Mouse (Mus musculus) MEL (cell line): ENCODE measurements around the gene Klrc2.
"Not testable (repeated sequence)": the region's sequence is repeated elsewhere in the genome, so short reads cannot be mapped to it uniquely, and the experiment has no call there.

Experiments
- CHD1 ChIP-seq: IDR thresholded peaks from 2 replicates; pipeline ENCODE4 v1.6.1; 2012; ENCODE audit warnings: low read depth, mild to moderate bottlenecking, inconsistent platforms, low read length, improper control_type of control experiment
- CTCF ChIP-seq, 3 experiments: IDR thresholded peaks in 2 of 3; conservative IDR thresholded peaks in 1 of 3; 2 replicates each; pipeline ENCODE4 v1.5.1; 2011 to 2012; ENCODE audit warnings: low read length in 3 of 3, low read depth in 2 of 3, mild to moderate bottlenecking in 2 of 3, improper control_type of control experiment in 1 of 3, inconsistent platforms in 1 of 3, mixed read lengths in 1 of 3, moderate library complexity in 1 of 3; ENCODE audit not compliant: control insufficient read depth in 1 of 3, insufficient read depth in 1 of 3, poor library complexity in 1 of 3, severe bottlenecking in 1 of 3
- EP300 ChIP-seq, 2 experiments: IDR thresholded peaks; 2 replicates each; pipeline ENCODE4 v1.6.1; 2011; ENCODE audit warnings: improper control_type of control experiment in 2 of 2, low read length in 2 of 2, low read depth in 1 of 2, mild to moderate bottlenecking in 1 of 2
- GABPA ChIP-seq: IDR thresholded peaks from 2 replicates; pipeline ENCODE4 v1.6.1; 2012; ENCODE audit warnings: low read depth, mild to moderate bottlenecking, inconsistent platforms, low read length, improper control_type of control experiment, moderate library complexity
- GATA1 ChIP-seq: IDR thresholded peaks from 2 replicates; pipeline ENCODE4 v1.6.1; 2011; ENCODE audit warnings: low read depth, low read length, improper control_type of control experiment
- MAFK ChIP-seq: IDR thresholded peaks from 2 replicates; pipeline ENCODE4 v1.6.1; 2011; ENCODE audit warnings: low read depth, mild to moderate bottlenecking, low read length, improper control_type of control experiment, borderline replicate concordance
- MYC ChIP-seq: IDR thresholded peaks from 2 replicates; pipeline ENCODE4 v1.6.1; 2011; ENCODE audit warnings: low read depth, mild to moderate bottlenecking, low read length, improper control_type of control experiment, moderate library complexity
- NRF1 ChIP-seq: IDR thresholded peaks from 2 replicates; pipeline ENCODE4 v1.6.1; 2014; ENCODE audit warnings: low read depth, mild to moderate bottlenecking, inconsistent platforms, low read length, improper control_type of control experiment, moderate library complexity; ENCODE audit not compliant: poor library complexity, insufficient read depth, severe bottlenecking
- POLR2A ChIP-seq, 2 experiments: IDR thresholded peaks; 2 replicates each; pipeline ENCODE4 v1.6.1; 2011 to 2012; ENCODE audit warnings: low read length in 2 of 2, mild to moderate bottlenecking in 2 of 2, control low read depth in 1 of 2, improper control_type of control experiment in 1 of 2, low read depth in 1 of 2, moderate library complexity in 1 of 2; ENCODE audit not compliant: control insufficient read depth in 1 of 2, insufficient read depth in 1 of 2, poor library complexity in 1 of 2
- POLR2AphosphoS2 ChIP-seq: IDR thresholded peaks from 2 replicates; pipeline ENCODE4 v1.6.1; 2011; ENCODE audit warnings: low read length, improper control_type of control experiment
- RAD21 ChIP-seq: IDR thresholded peaks from 2 replicates; pipeline ENCODE4 v1.6.1; 2011; ENCODE audit warnings: mild to moderate bottlenecking, low read depth, low read length, improper control_type of control experiment
- RCOR1 ChIP-seq: IDR thresholded peaks from 2 replicates; pipeline ENCODE4 v1.6.1; 2012; ENCODE audit warnings: low read depth, mild to moderate bottlenecking, inconsistent platforms, low read length, improper control_type of control experiment
- TAL1 ChIP-seq: IDR thresholded peaks from 2 replicates; pipeline ENCODE4 v1.6.1; 2012; ENCODE audit warnings: mild to moderate bottlenecking, inconsistent platforms, low read length, moderate library complexity, mixed read lengths

DNA sequence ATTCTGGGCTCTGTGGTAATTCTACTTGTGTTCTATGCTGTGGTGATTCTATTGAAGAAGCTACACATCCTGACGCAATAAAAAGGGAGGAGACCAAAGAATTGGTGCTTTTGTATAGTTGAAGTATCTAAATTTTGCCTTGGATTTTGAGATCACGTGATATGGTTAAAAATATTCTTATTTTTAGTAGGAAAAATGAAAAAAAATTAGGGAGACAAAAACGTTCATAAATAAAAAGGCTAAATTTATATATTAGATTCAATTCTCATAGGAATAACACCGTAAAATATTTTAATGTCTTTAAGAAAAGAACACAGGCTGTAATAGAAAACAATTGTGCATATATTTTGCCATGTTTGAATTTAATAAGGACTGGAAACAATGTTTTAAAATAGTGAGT lies at the start of gene Klrc2:
- not testable (repeated sequence) for TF ChIP-seq CTCF (IDR thresholded peaks at IDR 0.05 in 2 of 3, conservative IDR thresholded peaks at IDR 0.05 in 1 of 3; ENCODE audit: control insufficient read depth in 1 of 3, insufficient read depth in 1 of 3, low read depth in 2 of 3, low read length in 3 of 3, poor library complexity in 1 of 3, severe bottlenecking in 1 of 3); GABPA; POLR2AphosphoS2; POLR2A (IDR thresholded peaks at IDR 0.05; ENCODE audit: control insufficient read depth in 1 of 2, insufficient read depth in 1 of 2, low read depth in 1 of 2, low read length in 2 of 2, poor library complexity in 1 of 2); CHD1; MYC; EP300 (IDR thresholded peaks at IDR 0.05; ENCODE audit: low read depth in 1 of 2, low read length in 2 of 2); RAD21; GATA1; RCOR1; TAL1; NRF1; MAFK
